Mouse (Mus musculus) kidney, adult 2 months (tissue): ENCODE data around the gene Nr1i3.

Experiments used
- CTCF ChIP-seq: fragments of 200-500 bp; conservative IDR thresholded peaks from 2 replicates; pipeline ENCODE4 v1.5.1; 2011; ENCODE audit warnings: low read depth, mild to moderate bottlenecking, control low read depth, low read length, moderate library complexity, mixed read lengths; ENCODE audit not compliant: insufficient read depth, insufficient read length
- POLR2A ChIP-seq: fragments of 200-500 bp; IDR thresholded peaks from one replicate; pipeline ENCODE4 v1.6.1; 2011; ENCODE audit warnings: low read depth, low read length, control low read depth

DNA sequence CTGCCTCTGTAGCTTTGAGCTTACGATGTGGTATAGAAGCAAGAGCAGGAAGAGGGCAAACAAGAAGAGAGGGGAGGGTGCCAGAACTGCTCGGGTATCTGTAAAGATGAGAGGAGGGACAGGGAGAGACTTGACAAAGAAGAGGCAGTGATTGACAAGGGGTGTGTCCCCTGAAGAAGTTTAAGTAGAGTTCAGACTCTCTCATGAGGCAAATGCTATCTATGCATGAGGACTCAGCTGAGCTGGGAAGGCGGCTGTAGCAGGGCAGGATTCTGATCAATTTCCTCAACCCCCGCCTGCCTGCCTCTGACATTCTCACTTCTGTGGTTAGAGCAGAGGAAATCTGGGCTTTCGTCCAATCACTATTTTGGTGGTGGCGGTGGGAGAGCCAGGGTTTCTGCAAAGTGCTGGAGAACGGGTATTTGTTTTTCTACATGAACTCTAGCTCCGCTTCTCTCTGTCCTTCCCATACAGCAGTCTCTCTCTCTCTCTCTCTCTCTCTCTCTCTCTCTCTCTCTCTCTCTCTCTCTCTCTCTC lies 48.9 kb downstream of the Nr1i3 start:
- TF ChIP-seq CTCF = no peak
- no peak for TF ChIP-seq POLR2A
